Mouse (Mus musculus) liver, postnatal 0 days (tissue): ENCODE results near the gene Folr2.
A peak's percentile ranks its signal among the peaks of the same experiment; 100 is the strongest.

Source experiments
- CTCF ChIP-seq: sonication (generic); IDR thresholded peaks from 2 replicates; pipeline ENCODE4 v1.5.1; 2016; ENCODE audit warnings: antibody characterized with exemption, low read depth
- EP300 ChIP-seq: IDR thresholded peaks from 2 replicates; pipeline ENCODE4 v1.6.1; 2016; ENCODE audit warnings: antibody characterized with exemption, low read depth, mild to moderate bottlenecking

DNA sequence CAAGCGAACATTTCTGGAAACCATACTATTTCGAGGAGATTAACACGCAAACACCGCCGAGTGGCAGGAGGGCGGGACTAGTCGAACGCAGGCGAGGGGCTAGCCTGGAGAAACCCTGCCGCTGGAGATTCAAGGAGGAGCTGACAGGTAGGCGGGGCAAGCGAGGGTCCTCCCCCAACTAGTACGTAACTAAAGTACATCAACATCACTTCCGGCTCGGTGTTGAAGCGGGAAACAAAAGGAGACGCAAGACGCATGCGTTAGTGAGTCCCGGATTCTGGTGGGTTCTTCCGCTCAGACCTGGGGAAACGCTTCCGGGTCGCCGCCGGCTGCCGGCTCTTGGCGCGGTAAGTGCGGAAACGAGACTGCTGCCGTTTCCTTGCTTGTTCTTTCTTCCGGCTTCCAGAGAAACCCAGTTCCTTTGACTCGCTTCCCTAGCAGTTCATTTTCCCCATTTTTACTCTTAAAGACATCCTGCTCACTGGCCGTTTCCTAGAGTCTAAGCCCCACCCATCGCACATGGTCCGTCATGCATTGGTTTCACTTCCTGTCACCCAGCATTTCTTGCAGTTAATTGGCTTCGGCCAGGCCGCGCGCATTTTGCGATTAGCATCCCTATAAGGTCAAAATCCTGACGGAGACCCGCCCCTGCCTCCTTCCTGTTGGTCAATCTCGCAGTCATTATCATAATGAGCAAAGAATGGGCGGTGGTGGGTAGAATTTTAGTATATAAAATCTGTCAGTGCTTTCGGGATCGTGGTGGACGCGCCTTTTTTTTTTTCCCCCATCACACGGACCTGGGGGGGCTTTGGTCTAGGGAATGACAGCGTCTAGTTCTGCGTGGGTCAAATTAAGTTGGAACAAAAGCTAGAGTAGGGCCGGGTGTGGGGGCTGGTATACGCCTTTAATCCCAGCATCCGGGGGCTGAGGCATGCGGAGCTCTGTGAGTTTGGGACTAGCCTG, 39.4 kb upstream of the Folr2 start:
- TF ChIP-seq CTCF (no peak), EP300 (peak; percentile 80)
